Mouse (Mus musculus) right cerebral cortex, postnatal 36 days (tissue): ENCODE data around the gene Trafd1.

Experiments used
- DNase-seq, 2 experiments: peaks; one replicate each; pipeline ENCODE4 v3.0.0; 2022; ENCODE audit warnings: low spot score in 2 of 2, mixed read lengths in 1 of 2

Trafd1 gene

DNA sequence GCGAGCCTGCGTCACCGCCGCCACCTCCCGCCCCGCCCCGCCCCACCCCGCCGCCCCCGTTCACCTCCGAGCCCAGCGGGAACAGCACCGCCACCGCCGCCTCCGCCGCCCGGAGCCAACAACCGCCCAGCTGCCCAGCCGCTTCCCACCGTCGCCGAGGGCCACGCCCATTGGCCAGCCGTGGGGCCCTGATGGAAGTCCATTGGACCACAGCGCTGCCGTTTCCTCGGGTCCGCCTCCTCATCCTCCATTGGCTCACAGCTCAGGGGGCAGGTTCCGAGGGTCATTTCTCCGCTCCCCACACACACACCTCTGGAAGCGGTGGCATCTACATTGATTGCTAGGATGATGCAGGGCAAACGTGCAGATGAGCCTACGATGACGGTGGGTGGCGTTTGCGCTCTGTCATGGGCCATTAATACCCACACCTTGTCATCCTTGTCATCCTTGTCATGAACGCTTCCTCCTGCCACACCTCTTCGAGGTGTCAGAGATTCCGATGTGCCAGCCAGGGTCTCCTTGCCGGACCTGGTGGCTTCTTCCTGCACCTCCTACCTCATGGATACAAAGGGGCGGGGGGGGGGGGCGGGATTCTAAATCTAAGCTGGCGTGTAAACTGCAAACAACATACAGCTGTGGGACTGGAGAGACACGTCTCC lies at the start of gene Trafd1:
Trafd1 (minus strand) TSS at position 172 of the 659 bp plus-strand sequence.
- DNase-seq: peak; percentile 93 to 95

DNA sequence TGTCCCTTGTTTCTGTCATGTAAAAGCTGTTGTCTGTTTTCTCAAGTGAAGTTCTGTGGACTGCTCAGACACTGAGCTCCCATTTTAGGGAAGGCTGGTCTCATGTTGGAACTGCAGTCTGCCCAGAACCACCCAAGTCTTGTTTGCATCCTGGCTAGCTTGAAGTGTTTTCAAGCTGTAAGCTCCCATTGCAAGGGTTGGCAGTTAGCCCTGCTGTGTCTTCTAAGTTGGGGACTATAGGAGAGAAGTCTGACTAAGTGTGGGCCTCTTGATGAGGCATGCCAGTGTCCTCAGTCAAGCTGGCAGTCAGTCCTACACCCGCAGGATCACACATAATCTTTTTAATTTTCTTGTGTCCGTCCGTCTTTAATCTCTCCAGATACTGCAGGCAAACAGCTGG lies 43.5 kb upstream of the Trafd1 start:
- peak in 1 of 2 experiments; percentile 22 for DNase-seq

DNA sequence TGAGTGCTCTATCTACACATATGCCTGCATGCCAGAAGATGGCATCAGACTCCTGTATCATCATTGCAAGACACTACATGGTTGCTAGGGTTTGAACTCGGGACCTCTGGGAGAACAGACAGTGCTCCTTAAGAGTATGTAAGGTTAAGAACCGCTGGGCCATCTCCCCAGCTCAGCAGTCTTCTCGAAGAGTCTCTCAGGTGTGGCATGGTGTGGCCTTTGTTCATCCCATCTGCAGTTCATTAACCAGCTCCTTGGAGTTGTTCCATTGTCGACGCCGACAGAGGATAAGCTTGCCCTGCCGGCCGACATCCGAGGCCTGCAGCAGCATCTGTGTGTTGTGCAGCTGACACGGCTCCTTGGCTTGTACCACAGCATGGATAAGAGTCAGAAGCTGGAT lies 37.9 kb upstream of the Trafd1 start:
- no peak for DNase-seq

DNA sequence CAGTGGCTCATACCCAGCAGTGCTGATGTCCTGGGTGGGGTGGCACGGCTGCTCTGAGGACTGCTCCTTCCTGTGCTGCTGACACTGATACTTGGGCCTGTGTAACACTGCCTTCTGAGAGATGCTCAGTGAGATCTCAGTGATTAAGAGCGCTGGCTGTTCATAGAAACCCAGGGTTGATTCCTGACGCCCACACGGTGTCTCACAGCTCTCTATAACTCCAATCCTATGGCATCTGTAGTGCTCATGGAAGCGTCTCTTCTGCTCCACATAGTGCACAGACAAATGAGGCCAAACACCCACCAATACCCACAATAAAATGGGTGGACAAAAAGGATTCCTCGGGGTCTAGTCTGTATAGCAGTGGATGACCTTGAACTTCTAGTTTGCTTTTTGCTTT lies 37.4 kb upstream of the Trafd1 start:
- DNase-seq: peak in 1 of 2 experiments; percentile 33

DNA sequence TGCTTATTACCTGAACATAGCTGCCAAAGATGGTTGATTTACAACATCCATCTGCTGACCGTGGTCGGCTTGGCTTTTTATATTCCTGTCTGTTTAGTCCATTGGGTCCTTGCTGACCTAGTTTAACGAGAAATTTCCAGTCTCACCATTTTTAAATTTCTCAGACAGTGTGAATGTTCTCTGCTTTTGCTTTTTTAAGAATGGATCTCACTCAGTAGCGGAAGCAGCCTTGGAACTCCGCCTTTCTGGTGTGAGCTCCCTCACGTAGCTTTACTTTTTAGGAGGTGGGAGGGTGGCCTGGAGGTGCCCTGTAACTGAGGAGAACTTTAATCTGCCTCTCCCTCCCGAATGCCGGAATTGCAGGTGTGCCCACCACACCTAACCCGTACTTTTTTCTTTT lies 35.3 kb upstream of the Trafd1 start:
- DNase-seq: no peak

DNA sequence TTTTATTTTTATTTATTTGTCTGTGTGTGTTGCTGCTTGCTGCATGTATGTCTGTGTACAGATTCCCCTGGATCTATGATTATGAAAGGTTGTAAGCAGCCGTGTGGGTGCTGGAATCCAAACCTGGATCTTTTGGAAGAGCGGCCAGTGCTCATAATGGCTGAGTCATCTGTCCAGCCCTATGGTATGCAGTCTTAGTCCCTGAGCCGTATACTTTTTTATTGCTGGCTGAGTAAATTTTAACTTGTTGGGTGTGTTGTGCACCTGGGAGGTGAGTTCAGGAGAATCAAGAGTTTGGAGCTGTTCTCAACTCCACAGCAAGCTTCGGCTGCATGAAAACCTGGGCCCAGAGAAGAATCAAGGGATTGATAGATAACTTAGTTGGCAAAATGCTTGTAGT lies 25.5 kb upstream of the Trafd1 start:
- no peak for DNase-seq

DNA sequence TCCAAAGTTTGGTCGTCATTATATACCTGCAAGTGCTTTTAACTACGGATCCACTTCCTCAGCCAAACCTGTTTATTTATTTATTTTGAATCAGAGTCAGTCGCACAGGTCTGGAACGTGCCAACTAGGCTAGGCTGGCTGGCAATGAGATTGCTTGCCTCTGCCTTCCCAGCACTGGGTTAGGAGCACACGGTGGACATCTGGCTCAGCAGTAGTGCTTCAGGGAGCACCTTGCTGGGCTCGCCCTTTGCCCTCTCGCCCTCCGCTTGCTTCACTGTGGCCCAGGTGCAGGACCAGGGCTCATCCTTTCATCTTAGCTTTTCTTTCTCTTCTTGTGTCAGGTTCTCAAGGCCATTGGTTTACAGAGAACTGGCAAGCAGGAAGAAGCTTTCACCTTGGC lies 22.4 kb upstream of the Trafd1 start:
- DNase-seq: no peak

DNA sequence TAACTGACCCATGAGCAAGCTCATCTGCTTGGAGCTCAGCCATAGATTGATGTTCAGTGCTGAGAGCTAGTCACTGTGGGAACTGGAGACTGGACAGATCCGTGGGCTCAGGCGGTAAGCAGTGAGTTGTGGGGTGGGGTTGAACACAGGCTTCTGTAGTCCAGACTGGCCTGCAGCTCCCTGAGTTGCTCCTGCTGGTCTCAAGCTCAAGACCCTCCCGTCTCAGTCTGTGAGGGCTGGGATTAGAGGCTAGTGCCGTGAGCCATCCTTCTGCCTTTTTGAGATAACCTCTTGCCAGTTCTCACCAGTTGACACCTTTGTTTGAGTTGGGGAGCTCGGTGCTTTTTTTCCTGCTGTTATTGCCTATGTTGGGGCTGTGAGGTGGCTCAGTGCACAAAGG lies 15.4 kb upstream of the Trafd1 start:
- no peak for DNase-seq

DNA sequence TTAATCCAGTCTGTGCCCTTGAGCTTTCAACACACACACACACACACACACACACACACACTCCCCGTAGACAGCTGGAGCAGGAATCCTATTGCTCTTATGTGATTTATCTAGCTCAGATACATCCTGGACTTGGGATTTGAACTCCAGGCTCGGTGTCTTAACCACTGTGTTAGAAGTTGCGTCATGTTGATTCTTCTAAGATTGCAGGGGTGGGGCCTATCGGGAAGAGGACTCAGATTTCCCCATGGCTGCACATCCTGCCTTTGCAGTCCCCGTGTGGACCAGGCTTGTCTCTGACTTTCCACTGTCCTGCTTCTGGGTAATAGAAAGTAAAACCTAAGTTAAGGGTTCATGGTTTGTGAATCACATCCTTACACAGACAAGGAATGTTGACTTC lies 14.6 kb upstream of the Trafd1 start:
- no peak for DNase-seq

DNA sequence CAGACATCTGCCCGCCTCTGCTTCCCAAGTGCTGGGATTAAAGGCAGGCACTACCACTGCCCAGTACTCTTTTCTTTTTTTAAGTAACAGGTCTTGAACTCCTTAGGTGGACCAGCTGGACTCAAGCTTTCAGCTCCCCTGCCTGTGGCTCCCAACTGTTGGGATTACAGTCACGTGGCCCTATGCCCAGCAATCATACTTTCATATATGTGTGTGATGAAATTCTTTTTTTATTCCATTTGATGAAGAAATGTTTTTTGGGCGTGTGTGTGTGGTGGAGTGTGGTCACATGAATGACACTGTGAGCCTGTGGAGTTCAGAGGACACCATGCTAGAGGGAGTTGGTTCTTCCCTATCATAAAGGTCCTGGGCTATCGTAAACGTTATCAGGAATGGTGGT lies 14.1 kb upstream of the Trafd1 start:
- no peak for DNase-seq

DNA sequence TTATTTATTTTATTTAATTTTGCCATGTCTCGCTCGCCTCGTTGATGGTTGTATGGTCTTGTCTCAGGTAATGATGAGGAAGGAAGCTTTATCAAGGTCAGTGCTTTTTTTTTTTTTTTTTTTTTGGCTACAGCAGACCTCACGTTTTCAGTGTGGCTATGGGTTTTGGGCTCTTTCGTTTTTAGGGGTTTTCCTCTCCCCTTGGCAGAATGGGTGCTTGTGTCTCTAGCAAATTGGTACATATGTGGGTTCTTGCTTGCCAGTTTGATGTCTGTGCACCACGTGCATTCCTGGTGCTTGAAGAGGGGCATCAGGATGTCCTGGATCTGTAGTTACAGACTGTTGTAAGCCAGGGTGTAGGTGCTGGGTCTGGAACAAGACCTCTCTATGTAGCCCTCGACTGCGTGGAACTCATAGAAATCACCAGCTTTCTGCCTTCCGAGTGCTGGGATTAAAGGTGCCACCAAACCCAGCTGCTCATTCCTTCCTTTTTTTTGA lies 13.6 kb upstream of the Trafd1 start:
- no peak for DNase-seq

DNA sequence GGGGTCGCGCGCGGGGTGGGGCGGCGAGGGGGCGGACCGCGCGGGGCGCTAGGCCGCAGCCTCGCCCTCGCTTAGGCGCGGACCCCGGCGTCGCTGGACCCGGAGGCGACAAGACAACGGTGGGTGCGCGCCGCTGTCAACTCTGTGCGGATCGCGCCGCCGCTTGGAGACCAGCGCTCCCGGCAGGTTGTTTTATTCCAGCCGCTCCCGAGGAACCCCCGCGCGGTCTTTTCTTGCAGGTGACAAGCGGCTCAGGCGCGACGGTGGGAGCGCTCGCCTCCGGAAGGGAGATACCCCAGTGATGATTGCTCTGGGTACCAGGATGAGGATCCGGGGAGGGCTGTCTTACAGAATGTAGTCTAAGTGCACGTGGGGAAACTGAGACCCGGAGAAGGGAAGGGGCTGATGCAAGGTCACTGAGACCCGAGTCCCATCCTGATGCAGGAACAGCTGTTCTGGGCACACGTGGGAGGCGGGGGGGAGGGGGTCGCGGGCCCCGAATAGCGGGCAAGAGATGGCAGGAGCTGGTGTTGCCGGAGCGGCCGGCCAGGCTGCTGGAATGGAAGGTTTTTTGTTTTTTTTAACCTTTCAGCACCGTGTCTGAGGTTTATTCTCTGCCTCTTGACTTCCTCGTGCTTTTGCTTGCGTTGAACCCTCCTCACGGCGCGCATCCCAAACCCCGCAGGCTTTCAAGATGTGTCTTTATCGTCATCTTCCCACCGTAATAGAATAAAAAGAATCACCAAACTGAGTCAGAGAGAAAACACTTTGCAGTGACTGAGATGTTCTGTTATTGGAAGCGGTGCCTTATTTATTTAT lies 12.9 kb upstream of the Trafd1 start:
- no peak for DNase-seq

DNA sequence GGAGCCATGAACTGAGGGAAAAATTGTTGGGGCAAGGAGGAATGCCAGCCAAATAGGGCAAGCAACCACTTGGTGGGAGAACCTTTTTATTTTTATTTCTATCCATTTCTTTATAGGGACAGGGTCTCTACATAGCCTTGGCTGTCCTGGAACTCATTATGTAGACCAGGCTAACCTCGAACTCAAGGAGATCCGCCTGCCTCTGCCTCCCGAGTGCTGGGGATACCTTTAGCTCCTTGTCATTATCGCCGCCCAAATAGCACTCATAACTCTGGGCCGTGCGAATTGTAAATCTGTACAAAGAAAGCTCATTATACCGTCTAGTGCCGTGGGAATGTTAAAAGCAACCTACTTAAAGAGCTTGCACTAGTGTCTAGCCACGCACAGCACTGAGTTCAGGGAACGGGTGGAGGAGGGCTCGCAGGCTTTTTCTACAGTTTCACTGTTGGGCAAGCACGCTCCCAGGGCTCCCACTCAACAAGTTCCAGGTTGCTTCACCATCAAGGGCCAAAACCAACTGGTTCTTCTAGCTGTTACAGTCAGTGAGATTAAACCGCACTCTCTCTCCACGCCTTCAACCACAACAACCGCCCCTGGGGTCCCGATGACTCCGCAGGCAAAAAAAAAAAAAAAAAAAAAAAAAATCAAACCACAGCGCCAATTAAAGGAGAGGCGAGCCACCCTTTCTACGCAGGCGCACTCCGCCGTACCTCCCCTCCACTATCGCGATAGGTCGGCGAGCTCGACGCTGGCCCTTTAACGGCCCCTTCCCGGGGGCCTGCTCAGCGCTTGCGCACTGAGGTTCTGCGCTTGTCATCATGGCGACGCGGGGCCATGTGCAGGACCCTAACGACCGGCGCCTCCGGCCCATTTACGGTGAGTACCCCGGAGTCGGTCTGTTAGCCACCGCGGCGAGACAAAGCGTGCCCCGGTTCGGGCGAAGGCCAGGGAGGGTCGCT lies 12.0 kb upstream of the Trafd1 start, which contains the start of gene Naa25:
Naa25 (plus strand) TSS at position 750 of the 959 bp plus-strand sequence.
- peak; percentile 89 to 90 for DNase-seq

DNA sequence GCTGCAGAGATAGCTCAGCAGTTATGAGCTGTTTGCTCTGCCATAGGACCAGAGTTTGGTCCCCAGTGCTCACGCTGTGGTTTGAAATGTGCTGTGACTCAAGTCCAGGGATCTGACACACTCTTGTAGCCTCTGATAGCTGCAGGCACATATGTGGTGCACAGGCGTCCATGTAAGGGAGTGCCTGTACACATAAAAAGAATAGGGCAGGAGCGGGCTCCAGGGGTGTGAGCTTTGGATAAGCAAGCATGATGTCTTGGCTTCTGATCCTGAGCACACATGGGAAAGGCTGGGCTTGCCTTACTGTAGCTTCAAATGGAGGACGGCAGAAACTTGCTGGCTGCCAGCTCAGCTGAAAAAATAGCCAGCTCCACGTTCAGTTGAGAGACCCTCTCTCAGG lies 10.2 kb upstream of the Trafd1 start:
- no peak for DNase-seq

DNA sequence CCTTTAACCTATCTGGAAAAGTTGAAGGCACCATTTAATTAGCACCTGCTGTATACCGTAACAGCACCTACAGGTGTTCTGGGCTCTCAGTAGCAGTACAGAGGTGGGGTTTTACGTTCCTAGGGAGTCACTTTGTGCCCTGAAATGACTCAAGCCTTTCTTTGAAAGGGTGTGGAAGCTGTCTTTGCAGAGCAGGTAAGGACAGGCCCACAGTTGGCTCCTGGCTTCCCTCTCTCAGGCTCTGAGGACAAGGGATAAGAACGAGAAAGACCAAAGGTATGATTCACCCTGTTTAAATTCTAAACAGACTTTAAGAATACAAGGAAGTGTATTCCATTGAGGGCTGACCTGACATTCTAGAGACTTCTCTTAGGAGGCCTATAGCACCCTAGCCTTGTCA lies 8.0 kb upstream of the Trafd1 start:
- no peak for DNase-seq

DNA sequence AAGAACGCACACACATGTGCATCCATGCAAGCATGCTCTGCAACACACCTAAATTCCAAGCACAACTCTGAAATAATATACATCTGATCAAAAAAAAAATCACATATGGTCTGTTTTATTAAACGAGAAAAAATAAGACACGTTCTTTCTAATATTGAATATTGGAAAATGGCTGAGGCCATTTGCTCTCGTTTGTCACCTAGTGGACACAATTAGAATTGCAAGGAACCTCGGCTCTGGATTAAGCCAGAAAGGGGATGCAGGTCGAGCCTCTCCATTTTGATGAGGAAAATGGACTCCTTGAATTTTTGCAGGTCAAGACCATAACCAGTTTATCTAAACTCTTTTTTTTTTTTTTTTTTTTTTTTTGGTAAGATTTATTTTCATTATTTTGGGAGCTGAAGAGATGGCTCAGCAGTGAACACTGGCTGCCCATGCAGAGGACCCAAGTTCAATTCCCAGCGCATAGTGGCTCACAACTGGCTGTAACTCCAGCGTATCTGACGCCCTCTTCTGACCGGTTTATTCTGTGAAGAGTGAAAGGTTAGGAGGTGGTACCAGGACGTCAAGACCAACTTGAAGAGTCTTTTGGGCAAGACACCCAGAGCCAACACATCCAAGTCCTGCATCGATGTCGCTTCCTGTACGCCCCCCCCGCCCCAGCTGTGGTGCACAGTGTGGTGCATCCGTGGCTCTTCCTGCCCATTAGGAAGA lies 7.4 kb upstream of the Trafd1 start:
- no peak for DNase-seq

DNA sequence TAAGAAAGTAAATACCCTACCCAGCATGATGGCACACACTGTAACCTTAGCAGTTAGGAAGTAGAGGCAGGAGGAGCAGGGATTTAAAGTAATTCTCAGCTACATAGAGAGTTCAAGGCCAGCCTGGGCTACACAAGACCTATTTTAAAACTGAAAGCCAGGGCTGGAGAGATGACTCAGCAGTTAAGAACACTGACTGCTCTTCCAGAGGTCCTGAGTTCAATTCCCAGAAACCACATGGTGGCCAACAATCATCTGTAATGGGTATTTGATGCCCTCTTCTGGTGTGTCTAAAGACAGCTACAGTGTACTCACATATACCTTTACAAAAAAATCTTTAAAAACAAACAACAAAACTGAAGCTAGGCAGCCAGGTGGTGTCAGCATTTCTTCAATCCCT lies 4.3 kb upstream of the Trafd1 start:
- DNase-seq: no peak

DNA sequence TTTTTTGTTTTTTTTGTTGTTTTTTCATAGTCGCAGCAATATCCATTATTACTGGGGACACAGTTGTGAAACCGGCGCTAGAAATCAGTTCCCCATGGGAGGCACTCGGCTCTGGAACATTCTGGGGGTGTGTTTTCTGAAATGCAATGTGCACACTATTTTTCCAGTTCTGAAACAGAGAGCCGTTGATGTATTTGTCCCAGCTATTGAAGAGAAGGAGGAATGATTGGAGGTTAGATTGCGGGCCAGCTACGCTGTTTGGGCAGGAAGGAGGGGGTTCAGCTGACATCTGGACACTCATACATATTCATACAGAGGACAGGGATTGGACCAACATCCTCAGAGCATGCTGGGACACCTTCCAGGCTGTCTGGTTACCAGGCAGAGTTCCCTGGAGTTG lies 3.7 kb upstream of the Trafd1 start:
- no peak for DNase-seq

DNA sequence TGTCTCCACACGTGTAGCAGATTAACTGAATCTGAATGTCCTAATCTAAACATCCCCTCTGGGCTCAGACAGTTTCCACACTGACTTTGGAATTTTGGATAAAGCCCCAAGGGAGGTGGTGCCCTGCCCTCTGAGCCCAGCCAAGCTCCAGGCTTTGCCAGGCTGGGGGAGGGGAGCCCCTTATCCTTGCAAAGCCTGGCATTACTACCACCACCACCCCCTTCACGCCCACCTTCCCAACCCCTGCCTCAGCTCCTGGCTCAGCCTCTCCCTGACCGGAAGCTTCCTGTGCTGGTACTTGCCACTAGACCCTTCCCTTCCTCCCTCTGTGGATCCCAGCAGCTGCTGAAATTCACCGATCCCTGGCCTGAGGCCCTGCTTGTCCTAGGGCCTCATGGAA lies 1.7 kb upstream of the Trafd1 start:
- no peak for DNase-seq

DNA sequence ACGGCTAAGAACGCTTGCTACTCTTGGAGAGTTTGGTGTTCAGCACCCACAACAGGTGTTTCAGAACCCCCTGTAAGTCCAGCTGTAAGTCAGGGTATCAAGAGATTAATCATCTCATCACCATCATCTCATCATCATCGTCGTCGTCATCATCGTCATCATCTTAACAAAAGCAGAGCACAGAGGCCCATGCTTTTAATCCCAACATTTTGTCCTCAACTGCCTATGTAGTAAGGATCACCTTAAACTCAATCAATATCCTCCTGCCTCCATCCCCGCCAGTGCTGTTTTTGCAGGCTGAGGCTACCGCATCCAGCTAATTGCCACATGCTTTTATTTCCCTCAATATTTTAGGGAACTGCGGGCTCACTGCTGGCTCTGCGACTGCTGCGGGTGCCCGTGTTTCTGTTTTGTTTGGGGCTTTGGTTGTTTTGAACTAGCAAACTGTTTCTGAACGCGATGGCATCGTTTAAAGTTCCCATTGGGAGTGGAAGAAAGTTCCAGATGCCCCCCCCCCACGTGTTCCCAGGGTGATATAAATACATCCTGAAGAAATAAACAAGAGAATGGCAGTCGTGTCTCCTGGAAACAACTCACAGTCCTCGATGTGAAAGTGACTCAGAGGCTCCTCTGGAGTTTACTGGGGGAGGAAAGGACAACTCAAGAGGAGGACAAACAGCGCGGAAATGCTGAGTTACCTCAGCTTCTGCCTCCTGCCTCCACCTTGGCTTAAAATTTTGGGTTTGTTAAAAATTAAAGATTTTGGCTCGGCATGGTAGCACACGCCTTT lies 883 bp upstream of the Trafd1 start:
- peak; percentile 40 to 57 for DNase-seq
